Mouse (Mus musculus) CD8-positive naive resting alpha-beta T cell, adult 57 days (primary cell): Measurements from ENCODE around the gene Mia. TPM values are rescaled to one million over a fixed set of nuclear protein-coding genes. Genes with fewer than 3 reads are reported as not detected.

Experiments
- total RNA-seq: library from RNA; stranded (reverse); gene quantifications from one replicate; pipeline ENCODE4 v1.2.4, GENCODE M21; 2023

The Mia gene
- total RNA-seq: 1.1 TPM

GRCm38 (mm10) chr7:27180837-27181695 lies at the start of gene Mia, which contains the start of gene Gm21983:
Gene Mia, minus strand, starts transcription at chr7:27181157.
Gene Gm21983, minus strand, starts transcription at chr7:27181086.

GRCm38 (mm10) chr7:27228281-27228821 lies 47.4 kb upstream of the Mia start, which contains the start of gene Itpkc:
Gene Itpkc, minus strand, starts transcription at chr7:27228661.

DNA sequence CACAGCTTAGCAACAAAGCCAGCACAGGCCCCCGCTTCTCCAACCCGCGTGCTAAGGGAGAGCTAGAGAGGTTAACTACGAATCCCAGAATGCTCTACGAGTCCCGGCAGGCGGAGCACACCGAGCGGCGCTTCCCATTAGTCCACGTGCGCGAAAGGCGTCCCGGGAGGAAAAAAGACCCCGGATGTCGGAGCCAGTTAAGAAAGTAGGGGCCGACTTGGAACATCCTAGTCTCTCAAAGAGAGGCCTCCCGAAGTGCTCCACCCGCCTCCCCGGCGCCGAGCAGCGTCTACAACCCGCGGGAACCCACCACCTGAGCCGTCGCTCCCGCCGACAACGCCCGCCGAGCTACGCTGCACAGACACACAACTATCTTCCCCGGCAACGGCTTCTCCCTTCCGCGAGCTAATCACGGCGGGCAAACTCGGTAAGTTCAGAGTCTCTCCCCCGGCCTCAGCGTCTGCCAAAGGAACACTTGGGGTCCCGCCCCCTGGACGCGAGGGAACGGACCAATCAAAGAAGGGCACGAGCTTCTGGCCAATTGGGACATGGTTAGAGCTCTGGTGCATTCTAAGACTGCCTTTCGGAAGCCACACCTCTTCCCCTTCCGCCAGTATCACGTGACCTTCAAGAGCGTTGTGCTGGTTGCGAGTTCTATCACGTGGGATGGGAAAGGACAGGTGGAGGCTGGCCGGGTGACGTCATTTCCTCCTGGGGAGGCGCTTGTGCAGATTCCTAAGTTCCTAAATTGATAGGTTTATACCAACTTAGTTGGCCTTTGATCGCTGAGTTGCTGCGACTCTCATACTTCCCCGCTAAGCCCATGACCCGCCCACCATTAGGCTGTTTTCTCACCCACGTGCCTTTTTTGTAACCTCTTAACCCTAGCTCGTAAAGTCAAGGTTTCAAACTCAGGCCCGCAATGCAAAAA lies 15.0 kb upstream of the Mia start, which contains the start of the genes BC024978 and Snrpa:
TSS of gene BC024978 (plus strand) at position 101 of the 931 bp plus-strand sequence.
TSS of gene Snrpa (minus strand) at position 591 of the 931 bp plus-strand sequence.

GRCm38 (mm10) chr7:27178324-27179216 lies 2.4 kb downstream of the Mia start, which contains the start of gene Rab4b:
Gene Rab4b, minus strand, starts transcription at chr7:27178896.

DNA sequence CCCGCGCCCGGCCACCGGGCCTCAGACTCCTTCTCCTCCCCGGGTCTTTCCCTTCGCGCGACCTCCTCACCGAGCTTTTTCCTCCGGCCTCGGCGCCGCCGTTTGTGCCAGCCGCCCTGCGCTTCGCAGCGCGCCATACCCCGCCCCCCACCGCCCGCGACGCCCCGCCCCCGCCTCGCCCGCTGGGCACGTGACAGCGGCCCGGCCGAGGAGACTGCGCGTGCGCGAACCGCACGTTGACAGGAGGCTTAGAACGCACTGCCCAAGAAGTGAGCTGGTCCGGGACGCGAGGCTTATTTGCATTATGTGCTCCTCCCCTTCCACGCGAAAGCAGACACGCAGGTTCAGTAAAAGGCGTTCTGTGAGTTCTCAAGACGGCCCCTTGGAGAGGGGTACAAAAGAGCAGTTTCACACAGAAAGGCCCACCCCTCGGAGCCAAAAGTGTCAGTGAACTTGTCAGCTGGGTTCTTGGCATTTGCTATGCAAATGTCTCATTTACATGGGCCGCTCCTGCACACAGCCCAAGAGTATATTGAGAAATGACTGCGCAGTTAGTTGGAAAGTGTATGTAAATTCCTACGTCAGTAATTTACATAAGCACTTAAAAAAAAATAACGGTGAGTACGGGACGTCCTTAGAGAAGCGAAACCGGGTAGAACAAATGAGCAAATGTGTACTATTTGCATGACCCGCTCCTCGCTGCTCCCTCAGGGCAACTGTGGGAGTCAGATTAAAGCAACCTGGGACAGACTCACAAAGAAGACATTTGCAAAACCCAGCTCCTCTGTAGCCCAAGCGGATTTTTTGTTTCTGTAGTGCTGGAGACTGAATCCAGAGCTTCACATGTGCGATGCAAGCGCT lies 14.1 kb downstream of the Mia start, which contains the start of gene Egln2:
TSS of gene Egln2 (minus strand) at position 189 of the 861 bp plus-strand sequence.

GRCm38 (mm10) chr7:27153205-27153764 lies 27.7 kb downstream of the Mia start, which contains the start of gene Cyp2t4:
Gene Cyp2t4, plus strand, starts transcription at chr7:27153714.

Other genes with a start within 250 kb of the Mia start
- gene Cyp2a22, start 241.8 kb downstream of the Mia start, total RNA-seq: not detected
- not detected for gene Cyp2a12, start 152.1 kb downstream of the Mia start, total RNA-seq
- not detected for gene Cyp2f2, start 61.2 kb downstream of the Mia start, total RNA-seq
- gene Cyp2t4, start 27.4 kb downstream of the Mia start, total RNA-seq: not detected
- gene Egln2, start 14.4 kb downstream of the Mia start, total RNA-seq: 71.8 TPM
- gene Rab4b, start 2.3 kb downstream of the Mia start, total RNA-seq: 85.3 TPM
- not detected for gene Gm21983, start 71 bp downstream of the Mia start, total RNA-seq
- 19.7 TPM for gene BC024978, start 14.6 kb upstream of the Mia start, total RNA-seq
- 84.5 TPM for gene Snrpa, start 15.1 kb upstream of the Mia start, total RNA-seq
- 12.4 TPM for gene Itpkc, start 47.5 kb upstream of the Mia start, total RNA-seq
- 14.0 TPM for gene Coq8b, start 51.9 kb upstream of the Mia start, total RNA-seq
- gene Numbl, start 77.3 kb upstream of the Mia start, total RNA-seq: 3.1 TPM
- gene Ltbp4, start 156.5 kb upstream of the Mia start, total RNA-seq: 1.2 TPM
- gene Shkbp1, start 174.9 kb upstream of the Mia start, total RNA-seq: 80.0 TPM
- not detected for gene Gm20479, start 176.3 kb upstream of the Mia start, total RNA-seq